Mouse (Mus musculus): ENCODE measurements at regions not wholly inside any gene's neighbourhood (a gene's known extent, or its start where the extent isn't known, plus 50 kb on each side); places are given as distances from the start of the nearest gene placed in this dataset.

- TF ChIP-seq POLR2A (IDR thresholded peaks at IDR 0.05; ENCODE audit: borderline replicate concordance, extremely low read depth, insufficient read depth, insufficient read length, poor library complexity, severe bottlenecking) (no peak), CTCF (IDR thresholded peaks at IDR 0.05; ENCODE audit: borderline replicate concordance, extremely low read depth, insufficient read depth, insufficient read length) (no peak)
Observed at GRCm38 (mm10) chr5:129394416-129394815, 106.6 kb upstream of the Sfswap start.

Measured in brain, embryonic 14.5 days (tissue).